Mouse (Mus musculus): ENCODE results near the gene Chn1. TPM values are rescaled to one million over a fixed set of nuclear protein-coding genes. Genes with fewer than 3 reads are reported as not detected.

Gene Chn1
- polyA plus RNA-seq, 1 experiment from 2014 or later, result 26.9 TPM

- H3K4me1 ChIP-seq (ENCODE audit: insufficient read depth, low read depth, low read length), result no peaks in the 10 kb centered on the region
- no peak for ATAC-seq
- H3K9ac ChIP-seq (replicated peaks; ENCODE audit: low read depth), result no peak overlapping the region
- H3K4me3 ChIP-seq (ENCODE audit: low read depth, low read length), result no peak overlapping the region
- H3K27me3 ChIP-seq (replicated peaks; ENCODE audit: insufficient read depth, low read length), result no peaks in the 10 kb centered on the region
- WGBS, result 48% methylated on average over 19 of the region's 19 CpGs
- no peak overlapping the region for H3K4me2 ChIP-seq (replicated peaks; ENCODE audit: low read depth, low read length)
- peak; percentile 9 for DNase-seq (ENCODE audit: low spot score)
- peak; percentile 62 for TF ChIP-seq CTCF (IDR thresholded peaks at IDR 0.05)
- no peak for TF ChIP-seq EP300 (IDR thresholded peaks at IDR 0.05)
- no peaks in the 10 kb centered on the region for H3K36me3 ChIP-seq (ENCODE audit: insufficient read depth, low read length)
- no peaks in the 10 kb centered on the region for H3K9me3 ChIP-seq (ENCODE audit: low read length)
- H3K27ac ChIP-seq (ENCODE audit: low read length), result no peak overlapping the region
Measured at GRCm38 (mm10) chr2:73791846-73792630, 16.9 kb upstream of the Chn1 start.

GRCm38 (mm10) chr2:73790332-73790731 lies 15.2 kb upstream of the Chn1 start:
- no peaks in the 10 kb centered on the region for H3K4me1 ChIP-seq (ENCODE audit: insufficient read depth, low read depth, low read length)
- TF ChIP-seq EP300 (IDR thresholded peaks at IDR 0.05) (no peak), CTCF (IDR thresholded peaks at IDR 0.05) (no peak)
- H3K36me3 ChIP-seq (ENCODE audit: insufficient read depth, low read length), result no peaks in the 10 kb centered on the region
- no peak for DNase-seq (ENCODE audit: low spot score)
- no peak overlapping the region for H3K27ac ChIP-seq (ENCODE audit: low read length)
- H3K4me2 ChIP-seq (replicated peaks; ENCODE audit: low read depth, low read length), result no peak overlapping the region
- no peaks in the 10 kb centered on the region for H3K9me3 ChIP-seq (ENCODE audit: low read length)
- H3K9ac ChIP-seq (replicated peaks; ENCODE audit: low read depth), result no peak overlapping the region
- H3K27me3 ChIP-seq (replicated peaks; ENCODE audit: insufficient read depth, low read length), result no peaks in the 10 kb centered on the region
- ATAC-seq, result no peak
- WGBS, result 28% methylated on average over 2 of the region's 2 CpGs
- H3K4me3 ChIP-seq (ENCODE audit: low read depth, low read length), result no peak overlapping the region

- H3K4me1 ChIP-seq (ENCODE audit: insufficient read depth, low read depth, low read length), result no peaks in the 10 kb centered on the region
- H3K36me3 ChIP-seq (ENCODE audit: insufficient read depth, low read length), result no peaks in the 10 kb centered on the region
- no peak overlapping the region for H3K4me2 ChIP-seq (replicated peaks; ENCODE audit: low read depth, low read length)
- no peak overlapping the region for H3K4me3 ChIP-seq (ENCODE audit: low read depth, low read length)
- H3K9me3 ChIP-seq (ENCODE audit: low read length), result no peaks in the 10 kb centered on the region
- no peak for TF ChIP-seq EP300 (IDR thresholded peaks at IDR 0.05)
- no peak for TF ChIP-seq CTCF (IDR thresholded peaks at IDR 0.05)
- no peak overlapping the region for H3K9ac ChIP-seq (replicated peaks; ENCODE audit: low read depth)
- DNase-seq (ENCODE audit: low spot score) (no peak), ATAC-seq (no peak)
- H3K27ac ChIP-seq (ENCODE audit: low read length), result no peak overlapping the region
- WGBS, result 64% methylated on average over 6 of the region's 6 CpGs
- H3K27me3 ChIP-seq (replicated peaks; ENCODE audit: insufficient read depth, low read length), result no peaks in the 10 kb centered on the region
Measured at GRCm38 (mm10) chr2:73788395-73788794, 13.2 kb upstream of the Chn1 start.

GRCm38 (mm10) chr2:73782371-73782905 lies 7.3 kb upstream of the Chn1 start:
- Histone ChIP-seq H3K4me1 (ENCODE audit: insufficient read depth, low read depth, low read length) (no peaks in the 10 kb centered on the region), H3K4me2 (replicated peaks; ENCODE audit: low read depth, low read length) (no peak overlapping the region), H3K36me3 (ENCODE audit: insufficient read depth, low read length) (no peaks in the 10 kb centered on the region), H3K27ac (ENCODE audit: low read length) (no peak overlapping the region), H3K4me3 (ENCODE audit: low read depth, low read length) (no peak overlapping the region), H3K9ac (replicated peaks; ENCODE audit: low read depth) (no peak overlapping the region), H3K9me3 (ENCODE audit: low read length) (no peaks in the 10 kb centered on the region), H3K27me3 (replicated peaks; ENCODE audit: insufficient read depth, low read length) (peaks cover 6% of the 10 kb centered on the region)
- peak; percentile 91 for ATAC-seq
- peak; percentile 85 for TF ChIP-seq EP300 (IDR thresholded peaks at IDR 0.05)
- TF ChIP-seq CTCF (IDR thresholded peaks at IDR 0.05), result no peak
- peak; percentile 56 for DNase-seq (ENCODE audit: low spot score)
- 38% methylated on average over 9 of the region's 9 CpGs for WGBS

- ATAC-seq (no peak), DNase-seq (ENCODE audit: low spot score) (no peak)
- Histone ChIP-seq H3K9me3 (ENCODE audit: low read length) (no peaks in the 10 kb centered on the region), H3K36me3 (ENCODE audit: insufficient read depth, low read length) (no peaks in the 10 kb centered on the region), H3K4me2 (replicated peaks; ENCODE audit: low read depth, low read length) (no peak overlapping the region), H3K9ac (replicated peaks; ENCODE audit: low read depth) (no peak overlapping the region), H3K27ac (ENCODE audit: low read length) (no peak overlapping the region), H3K4me1 (ENCODE audit: insufficient read depth, low read depth, low read length) (no peaks in the 10 kb centered on the region), H3K27me3 (replicated peaks; ENCODE audit: insufficient read depth, low read length) (peaks cover 17% of the 10 kb centered on the region), H3K4me3 (ENCODE audit: low read depth, low read length) (no peak overlapping the region)
- 71% methylated on average over 14 of the region's 14 CpGs for WGBS
- TF ChIP-seq EP300 (IDR thresholded peaks at IDR 0.05) (no peak), CTCF (IDR thresholded peaks at IDR 0.05) (no peak)
Measured at GRCm38 (mm10) chr2:73780321-73781010, 5.3 kb upstream of the Chn1 start.

GRCm38 (mm10) chr2:73779796-73780195 lies 4.7 kb upstream of the Chn1 start:
- H3K4me3 ChIP-seq (ENCODE audit: low read depth, low read length), result no peak overlapping the region
- no peaks in the 10 kb centered on the region for H3K9me3 ChIP-seq (ENCODE audit: low read length)
- no peak overlapping the region for H3K4me2 ChIP-seq (replicated peaks; ENCODE audit: low read depth, low read length)
- WGBS, result 40% methylated on average over 7 of the region's 7 CpGs
- H3K27me3 ChIP-seq (replicated peaks; ENCODE audit: insufficient read depth, low read length), result peaks cover 19% of the 10 kb centered on the region
- no peak for DNase-seq (ENCODE audit: low spot score)
- no peak for ATAC-seq
- no peak overlapping the region for H3K27ac ChIP-seq (ENCODE audit: low read length)
- no peaks in the 10 kb centered on the region for H3K36me3 ChIP-seq (ENCODE audit: insufficient read depth, low read length)
- TF ChIP-seq EP300 (IDR thresholded peaks at IDR 0.05), result no peak
- TF ChIP-seq CTCF (IDR thresholded peaks at IDR 0.05), result no peak
- no peaks in the 10 kb centered on the region for H3K4me1 ChIP-seq (ENCODE audit: insufficient read depth, low read depth, low read length)
- H3K9ac ChIP-seq (replicated peaks; ENCODE audit: low read depth), result no peak overlapping the region
